Mouse (Mus musculus) left cerebral cortex, adult 18-20 months (tissue): ENCODE results near the gene Dcun1d2. TPM values are rescaled to one million over a fixed set of nuclear protein-coding genes. Genes with fewer than 3 reads are reported as not detected.

Experiments used
- DNase-seq, 2 experiments: peaks; one replicate each; pipeline ENCODE4 v3.0.0; 2021 to 2022; ENCODE audit warnings: low spot score in 2 of 2, mixed read lengths in 1 of 2
- total RNA-seq, 2 experiments: library from RNA; stranded (reverse); gene quantifications; 2 replicates each; pipeline ENCODE4 v1.2.3; 2021

Gene Dcun1d2
- total RNA-seq, 2 experiments from 2014 or later = 41.3 to 43.8 TPM

- DNase-seq = no peak
Observed at GRCm38 (mm10) chr8:13263376-13263775, 24.6 kb downstream of the Dcun1d2 start.

GRCm38 (mm10) chr8:13254019-13254418 lies 33.9 kb downstream of the Dcun1d2 start, which contains the start of gene Adprhl1:
Adprhl1 (minus strand) TSS chr8:13254162.
- DNase-seq = peak; percentile 77 to 80

DNA sequence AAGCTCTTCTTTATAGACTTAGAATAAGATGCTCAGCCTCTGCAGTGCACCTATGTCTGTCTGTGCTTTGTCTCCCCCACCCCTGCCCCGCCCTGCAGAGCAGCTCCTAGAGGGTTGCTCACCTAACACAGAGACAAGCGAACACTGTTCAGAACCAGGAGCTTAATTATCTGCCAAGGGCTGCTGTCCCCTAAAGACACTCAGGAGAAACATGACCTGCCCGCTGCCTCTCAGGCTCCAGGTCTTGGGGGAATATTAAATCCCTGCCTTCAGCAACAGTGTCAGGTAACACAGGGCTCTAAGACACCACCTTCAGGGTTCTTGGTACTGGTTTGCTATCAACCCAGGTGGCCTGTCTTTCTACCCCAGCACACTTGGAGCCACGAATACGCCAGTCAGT lies 34.5 kb downstream of the Dcun1d2 start:
- DNase-seq = no peak

DNA sequence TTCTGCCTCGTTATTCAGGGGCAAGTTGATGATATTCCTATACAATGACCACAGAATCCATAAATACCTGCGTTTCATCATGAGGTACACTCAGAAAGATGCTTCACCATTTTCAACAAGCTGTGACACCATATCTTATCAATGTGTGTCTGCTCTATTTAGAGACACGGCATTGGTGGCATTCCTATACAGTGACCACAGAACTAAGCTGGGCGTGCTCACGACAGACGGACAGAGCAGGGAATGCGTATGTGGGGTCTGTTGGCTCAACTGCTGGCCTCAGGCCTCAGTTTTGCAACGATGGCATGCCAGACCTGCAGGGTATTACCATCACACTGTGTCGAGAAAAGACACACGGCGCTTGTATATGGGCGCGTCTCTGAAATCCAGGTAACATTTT lies 35.1 kb downstream of the Dcun1d2 start:
- DNase-seq = no peak

DNA sequence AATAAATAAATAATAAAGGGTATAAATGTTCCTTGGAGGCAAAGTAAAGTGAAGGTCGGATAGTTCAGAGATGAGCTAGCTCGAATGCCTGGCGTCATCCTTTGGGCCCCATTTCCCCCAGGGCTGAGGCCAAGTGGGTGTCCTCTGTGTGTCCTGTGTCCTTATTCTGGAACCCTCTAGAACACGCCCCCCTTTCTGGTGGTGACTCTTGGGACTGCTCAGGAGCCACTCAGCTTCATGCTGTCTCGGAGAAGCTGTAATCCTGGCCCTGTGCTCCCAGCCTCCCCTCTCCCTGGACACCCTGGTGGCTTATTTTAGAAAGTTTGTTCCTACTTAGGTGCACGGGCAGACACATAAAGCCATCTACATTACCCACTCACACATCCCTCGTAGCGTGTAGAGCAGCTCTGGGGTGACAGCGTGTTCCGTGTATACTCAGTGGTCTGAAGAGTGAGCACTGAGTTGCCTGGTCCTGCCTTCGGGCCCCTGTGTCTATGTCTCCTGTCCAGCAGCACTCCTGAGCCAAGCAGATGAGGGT lies 43.5 kb downstream of the Dcun1d2 start:
- DNase-seq = no peak

DNA sequence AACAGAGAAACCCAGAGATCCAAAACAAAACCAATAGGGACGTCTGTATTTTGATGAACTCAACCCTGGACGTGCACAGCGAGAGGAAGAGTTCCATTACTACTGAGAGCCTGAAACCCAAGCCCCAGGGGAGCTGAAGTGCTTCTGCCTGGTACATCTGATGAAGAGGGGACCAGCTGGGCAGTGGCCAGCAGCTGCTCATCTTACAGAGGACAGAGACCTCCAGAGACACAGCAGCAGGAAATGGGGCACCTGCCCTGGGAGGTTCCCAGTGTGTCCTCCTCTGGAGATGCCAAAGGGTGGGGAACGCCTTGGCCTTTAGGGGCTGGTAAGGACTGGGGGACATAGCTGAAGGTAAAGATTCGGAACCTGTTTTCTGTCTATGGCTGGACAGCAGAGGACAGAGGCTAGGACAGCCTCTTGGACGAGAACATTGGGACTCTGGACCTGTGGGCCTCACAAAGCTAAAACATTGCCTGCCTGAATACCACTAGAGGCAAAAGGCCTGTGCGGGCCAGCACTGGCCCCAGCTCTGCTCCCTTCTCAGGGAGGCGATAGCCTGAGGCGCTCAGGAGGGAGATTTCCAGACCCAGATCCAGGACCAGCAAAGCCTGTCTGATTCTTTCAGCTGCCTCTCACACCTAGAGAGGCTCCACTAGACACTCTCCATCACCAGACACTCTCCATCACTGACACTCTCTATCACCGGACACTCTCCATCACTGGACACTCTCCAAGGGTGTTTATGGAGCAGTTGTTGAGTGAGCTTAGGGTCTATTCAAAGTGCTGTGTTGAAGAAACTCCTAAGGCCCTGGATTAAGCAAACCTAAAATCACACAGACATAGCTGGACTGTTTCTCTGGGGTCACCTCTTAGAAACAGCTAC lies 44.7 kb downstream of the Dcun1d2 start:
- no peak for DNase-seq

- no peak for DNase-seq
Observed at GRCm38 (mm10) chr8:13240691-13241090, 47.2 kb downstream of the Dcun1d2 start.

GRCm38 (mm10) chr8:13240055-13240454 lies 47.9 kb downstream of the Dcun1d2 start:
- DNase-seq = no peak

DNA sequence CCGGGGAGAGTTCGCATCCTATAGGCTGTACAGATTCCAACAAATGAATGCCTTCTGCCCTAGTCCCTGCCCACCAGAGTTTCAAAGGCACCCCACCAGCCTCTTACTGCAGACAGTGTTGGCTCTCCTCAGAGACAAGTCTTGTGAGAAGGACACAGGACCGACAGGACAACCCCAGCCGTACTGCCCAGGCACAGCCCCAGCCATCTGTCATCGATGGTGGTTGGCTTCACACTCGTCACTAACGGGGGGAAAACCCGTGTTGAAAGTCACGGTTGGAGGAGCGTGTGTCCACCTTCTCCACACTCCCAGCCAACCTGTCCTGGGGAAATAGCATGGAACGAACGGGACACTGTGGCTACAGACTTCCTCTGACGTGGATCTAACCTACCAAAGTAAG lies 53.1 kb downstream of the Dcun1d2 start:
- no peak for DNase-seq

DNA sequence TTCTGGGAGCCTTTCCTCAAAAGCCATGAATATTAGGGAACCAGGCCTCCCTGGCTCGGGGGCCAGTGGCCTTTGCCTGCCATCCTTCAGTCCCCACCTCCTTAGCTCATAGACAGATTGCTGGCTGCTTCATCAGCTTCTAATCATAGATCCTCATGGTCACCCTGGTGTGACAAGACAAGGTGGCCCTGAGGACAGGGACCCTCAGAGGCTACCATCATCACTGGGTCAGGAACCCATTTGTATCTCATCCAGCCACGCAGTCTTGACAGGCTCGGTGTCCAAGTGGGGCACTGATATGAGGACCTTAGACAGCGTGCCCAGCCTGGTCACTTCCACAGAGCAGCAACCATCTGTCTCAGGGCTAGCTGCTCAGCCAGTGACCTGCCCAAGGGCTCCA lies 57.5 kb downstream of the Dcun1d2 start:
- no peak for DNase-seq

DNA sequence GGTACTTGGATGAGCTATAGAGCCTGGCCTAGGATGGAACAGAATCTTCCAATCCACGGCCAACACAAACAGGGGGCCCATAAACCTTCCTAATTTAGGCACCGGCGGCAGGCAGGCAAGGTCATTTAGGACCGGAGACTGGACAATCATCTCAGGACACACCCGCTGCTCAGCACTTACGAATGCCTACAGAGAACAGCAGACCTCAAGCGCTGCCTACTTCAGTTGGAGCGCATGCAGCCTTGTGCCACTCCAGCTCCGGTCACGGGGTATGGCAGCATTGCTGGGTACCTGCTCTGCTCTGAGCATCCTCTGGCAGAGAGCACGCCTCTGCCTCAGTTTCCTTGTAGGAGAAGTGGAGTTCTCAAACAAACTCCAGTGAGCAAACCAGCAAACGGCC lies 58.1 kb downstream of the Dcun1d2 start:
- no peak for DNase-seq

- no peak for DNase-seq
Observed at GRCm38 (mm10) chr8:13228923-13229610, 58.9 kb downstream of the Dcun1d2 start.

- DNase-seq = no peak
Observed at GRCm38 (mm10) chr8:13227184-13227583, 60.7 kb downstream of the Dcun1d2 start.

DNA sequence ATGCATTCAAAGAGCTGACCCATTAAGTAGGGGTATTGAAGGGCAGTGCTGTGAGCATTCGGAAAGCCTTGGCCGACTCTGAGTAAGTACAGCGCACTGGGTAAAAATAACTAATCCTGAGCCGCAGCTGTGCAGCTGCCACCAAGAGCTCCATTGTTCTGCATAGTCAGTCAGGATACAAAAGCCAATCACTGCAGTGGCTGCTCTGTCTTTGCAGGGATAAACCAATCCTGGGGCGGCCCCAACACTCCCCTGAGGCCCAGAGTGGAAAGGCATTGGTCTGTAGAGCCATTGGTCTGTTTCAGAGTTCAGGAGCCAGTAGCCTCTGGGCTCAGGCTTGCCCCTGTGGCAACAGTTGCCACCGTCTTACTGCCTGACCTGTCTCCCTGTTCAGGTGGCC lies 61.6 kb downstream of the Dcun1d2 start:
- DNase-seq = no peak

DNA sequence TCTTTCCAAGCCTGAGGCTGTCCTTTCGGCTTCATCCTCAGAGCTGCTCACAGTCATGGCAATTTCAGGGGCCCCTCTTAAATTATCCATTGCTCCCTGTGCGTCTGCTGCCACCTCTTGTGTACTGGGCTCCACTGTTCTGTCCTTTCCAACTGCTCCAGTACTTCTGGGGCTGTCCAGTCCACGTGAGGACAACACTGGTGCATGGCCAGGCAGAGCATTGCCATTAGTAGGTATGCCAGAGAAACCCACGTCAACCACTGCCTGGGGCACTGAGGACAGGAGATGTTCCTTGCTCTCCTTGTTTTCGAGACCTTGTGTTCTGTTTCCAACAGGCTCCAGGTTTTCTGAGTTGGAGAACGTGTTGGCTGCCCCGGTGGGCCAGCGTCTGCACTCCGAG lies 63.5 kb downstream of the Dcun1d2 start:
- DNase-seq = no peak

DNA sequence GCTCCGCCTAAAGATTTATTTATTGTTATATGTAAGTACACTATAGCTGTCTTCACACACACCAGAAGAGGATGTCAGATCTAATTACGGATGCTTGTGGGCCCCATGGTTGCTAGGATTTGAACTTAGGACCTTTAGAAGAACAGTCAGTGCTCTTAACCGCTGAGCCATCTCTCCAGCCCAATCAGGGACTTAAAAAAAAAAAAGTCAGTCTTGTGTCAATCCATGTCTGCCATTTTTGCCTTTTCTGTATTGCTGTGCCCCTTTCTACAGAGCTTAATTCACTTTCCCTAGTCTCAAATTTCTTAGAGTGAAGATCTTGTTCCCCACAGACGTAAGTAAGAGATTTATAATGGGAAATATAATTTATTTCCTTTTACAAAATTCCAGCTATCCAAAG lies 69.5 kb downstream of the Dcun1d2 start:
- no peak for DNase-seq

DNA sequence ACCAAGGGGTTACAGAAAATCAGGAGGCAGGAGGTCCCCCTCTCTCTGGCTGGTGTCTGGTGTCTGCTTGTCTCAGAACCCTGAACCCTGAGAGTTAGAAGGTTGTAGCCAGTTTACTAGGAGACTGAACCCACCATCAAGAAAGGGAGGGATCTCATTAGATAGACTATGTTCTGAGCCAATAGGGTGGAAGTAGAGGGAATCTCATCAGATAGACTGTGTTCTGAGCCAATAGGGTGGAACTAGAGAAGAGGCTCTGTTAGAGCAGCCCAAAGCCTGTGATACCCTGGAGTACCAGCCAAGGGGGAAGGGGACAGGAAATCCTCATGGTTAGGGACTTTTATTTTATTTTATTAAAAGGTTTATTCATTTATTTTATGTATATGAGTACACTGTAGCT lies 69.9 kb downstream of the Dcun1d2 start:
- DNase-seq = no peak

DNA sequence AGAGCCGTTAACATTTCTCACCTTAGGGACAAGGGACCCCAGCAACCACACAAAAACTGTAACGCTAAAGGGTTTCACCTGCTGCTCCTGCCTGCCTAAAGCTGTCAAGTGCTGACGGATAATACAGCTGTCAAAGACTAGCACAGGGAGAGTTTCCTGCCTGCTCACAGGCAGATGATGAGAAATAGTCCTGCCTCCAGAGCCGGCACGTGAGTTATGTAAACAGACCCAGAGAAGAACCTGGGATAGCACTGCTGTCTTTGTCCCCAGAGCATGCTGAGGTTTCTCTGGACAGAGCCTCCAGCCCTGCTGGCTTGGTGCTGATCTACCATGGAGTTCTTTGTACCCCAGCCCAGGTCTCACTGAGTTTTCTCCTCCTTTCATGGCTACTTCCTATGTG lies 70.8 kb downstream of the Dcun1d2 start:
- no peak for DNase-seq

DNA sequence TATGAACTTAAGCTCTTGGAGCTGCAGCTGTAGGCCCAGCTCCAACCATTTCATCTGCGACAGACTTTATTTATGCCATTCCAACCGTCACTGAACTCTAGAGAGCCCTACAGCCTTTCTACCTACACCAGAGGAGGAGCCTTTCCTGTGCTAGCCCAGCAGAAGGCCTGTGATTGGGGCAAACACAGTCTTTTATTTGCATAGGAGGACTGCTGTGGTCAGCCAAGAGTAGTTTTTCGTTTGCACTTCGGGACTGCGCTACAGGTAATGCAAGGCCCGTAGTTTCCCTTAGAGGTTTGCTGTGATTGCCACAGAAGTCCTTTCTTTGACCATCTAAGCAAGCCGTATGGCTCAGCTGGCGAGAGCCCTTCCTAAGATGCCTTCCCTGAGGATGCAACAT lies 71.5 kb downstream of the Dcun1d2 start:
- DNase-seq = no peak

DNA sequence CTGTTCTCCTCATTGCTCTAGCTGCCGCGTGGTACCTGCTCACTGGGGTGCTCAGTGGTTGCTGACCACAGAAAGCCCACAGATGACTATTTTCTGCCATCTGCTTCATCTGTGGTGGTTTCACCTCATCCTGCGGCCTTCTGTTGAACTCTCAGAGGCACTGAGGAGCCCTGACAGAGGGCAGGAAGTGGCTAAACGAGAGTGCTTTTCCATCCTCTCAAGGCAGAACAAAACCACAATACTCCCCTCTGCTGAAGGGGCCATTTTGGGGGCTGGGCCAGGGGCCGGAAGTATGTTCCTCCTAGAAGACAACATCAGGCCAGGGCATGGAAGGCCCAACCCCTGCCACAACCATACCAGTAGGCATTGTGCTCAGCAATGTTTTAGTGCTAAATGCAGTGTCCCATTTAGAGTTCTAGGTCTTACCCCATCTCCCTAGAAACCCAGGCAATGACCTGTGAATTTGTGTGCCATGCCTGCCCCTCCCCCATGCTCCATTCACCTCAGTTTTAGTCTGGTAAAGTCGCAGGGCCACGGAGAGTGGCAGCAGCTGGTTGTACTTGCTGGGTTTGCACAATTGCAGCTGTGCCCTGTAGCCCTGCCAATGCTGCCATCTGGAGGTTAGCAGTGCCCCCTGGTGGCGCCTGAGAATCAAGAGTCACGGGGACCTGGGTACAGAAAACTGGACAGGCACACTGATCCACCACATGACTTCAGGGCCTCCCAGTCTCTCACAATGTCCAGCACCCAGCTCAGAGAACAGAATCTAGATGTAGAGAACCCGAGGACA lies 74.3 kb downstream of the Dcun1d2 start:
- peak; percentile 88 to 92 for DNase-seq

GRCm38 (mm10) chr8:13209770-13210169 lies 78.2 kb downstream of the Dcun1d2 start:
- no peak for DNase-seq
